Mouse (Mus musculus) forebrain, embryonic 13.5 days (tissue): ENCODE data around the gene Prss23. TPM values are rescaled to one million over a fixed set of nuclear protein-coding genes. Genes with fewer than 3 reads are reported as not detected.

Experiments
- ATAC-seq: fragments of 200-750 bp; cut with Nextera tagmentation; 2 replicates; pipeline ENCODE4 v1.8.0; 2017
- H3K27ac ChIP-seq: fragments of 300-500 bp; sonication (generic); 2 replicates; pipeline ENCODE4 v1.5.1; 2015; ENCODE audit warnings: inconsistent platforms, mild to moderate bottlenecking, moderate library complexity
- H3K27me3 ChIP-seq: fragments of 300-500 bp; sonication (generic); 2 replicates; pipeline ENCODE4 v1.6.1; 2015; ENCODE audit warnings: mild to moderate bottlenecking, inconsistent platforms
- H3K36me3 ChIP-seq: fragments of 300-500 bp; sonication (generic); 2 replicates; pipeline ENCODE4 v1.6.1; 2015; ENCODE audit warnings: mild to moderate bottlenecking, inconsistent platforms; ENCODE audit not compliant: poor library complexity, severe bottlenecking
- H3K4me1 ChIP-seq: fragments of 300-500 bp; sonication (generic); 2 replicates; pipeline ENCODE4 v1.6.1; 2015; ENCODE audit warnings: inconsistent platforms
- H3K4me2 ChIP-seq: fragments of 300-500 bp; sonication (generic); 2 replicates; pipeline ENCODE4 v1.6.1; 2015; ENCODE audit warnings: inconsistent platforms, mild to moderate bottlenecking, moderate library complexity
- H3K4me3 ChIP-seq: fragments of 300-500 bp; sonication (generic); 2 replicates; pipeline ENCODE4 v1.5.1; 2015; ENCODE audit warnings: mild to moderate bottlenecking, inconsistent platforms
- H3K9ac ChIP-seq: fragments of 300-500 bp; sonication (generic); 2 replicates; pipeline ENCODE4 v1.6.1; 2015; ENCODE audit warnings: mild to moderate bottlenecking, inconsistent platforms
- H3K9me3 ChIP-seq: fragments of 300-500 bp; sonication (generic); replicated peaks from 2 replicates; pipeline ENCODE4 v1.6.1; 2016; ENCODE audit warnings: inconsistent platforms
- WGBS: fragments of 180-500 bp; shearing (Covaris S2); methylation state at CpG from one replicate; pipeline ENCODE4 v1.1.7; 2015; 5-methylcytosine and 5-hydroxymethylcytosine counted together
- polyA plus RNA-seq: library from polyadenylated mRNA; unstranded; fragments of >200 nt; fragmentation: Nextera tagmentation; extraction: Ambion mirVana; gene quantifications from 2 replicates; pipeline ENCODE4 v1.2.1, GENCODE M21; 2015

Gene Prss23
- polyA plus RNA-seq, 1 experiment from 2014 or later: 13.0 TPM

DNA sequence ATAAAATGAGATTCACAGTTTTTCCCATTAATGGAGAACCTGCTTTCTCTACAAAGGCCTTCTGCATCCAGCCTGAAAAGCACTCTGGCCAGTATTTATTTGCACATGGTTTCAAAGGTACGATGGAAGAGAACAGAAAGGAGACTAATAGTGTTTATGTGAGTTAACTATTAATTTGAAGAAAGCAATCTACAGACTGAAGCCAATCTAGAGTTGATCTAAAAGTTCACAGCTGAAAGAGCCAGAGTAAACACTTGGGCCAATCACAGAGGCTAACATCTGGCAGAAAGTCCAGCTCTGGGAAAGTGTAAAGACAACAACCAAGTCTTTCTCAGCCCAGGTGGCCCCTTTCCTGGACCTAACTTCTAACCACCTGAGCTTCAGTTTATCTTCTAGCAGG lies 27.1 kb upstream of the Prss23 start:
- Histone ChIP-seq H3K9ac (no peak overlapping the region), H3K27ac (no peak overlapping the region), H3K9me3 (no peaks in the 10 kb centered on the region), H3K4me2 (no peak overlapping the region), H3K4me1 (peaks cover 5% of the 10 kb centered on the region), H3K4me3 (no peak overlapping the region), H3K27me3 (no peaks in the 10 kb centered on the region), H3K36me3 (no peaks in the 10 kb centered on the region)
- no peak for ATAC-seq
- WGBS: 85% methylated on average over 1 of the region's 1 CpGs

GRCm38 (mm10) chr7:89540976-89541375 lies 14.0 kb upstream of the Prss23 start:
- Histone ChIP-seq H3K9me3 (no peaks in the 10 kb centered on the region), H3K27me3 (no peaks in the 10 kb centered on the region), H3K4me3 (no peak overlapping the region), H3K4me2 (no peak overlapping the region), H3K9ac (no peak overlapping the region), H3K4me1 (no peaks in the 10 kb centered on the region), H3K27ac (no peak overlapping the region), H3K36me3 (no peaks in the 10 kb centered on the region)
- 97% methylated on average over 2 of the region's 2 CpGs for WGBS
- no peak for ATAC-seq

- Histone ChIP-seq H3K4me3 (no peak overlapping the region), H3K4me1 (no peaks in the 10 kb centered on the region), H3K27me3 (no peaks in the 10 kb centered on the region), H3K9me3 (no peaks in the 10 kb centered on the region), H3K27ac (no peak overlapping the region), H3K36me3 (no peaks in the 10 kb centered on the region), H3K4me2 (no peak overlapping the region), H3K9ac (no peak overlapping the region)
- 94% methylated on average over 6 of the region's 6 CpGs for whole genome bisulfite sequencing
- no peak for ATAC-seq
Observed at GRCm38 (mm10) chr7:89539391-89539790, 12.4 kb upstream of the Prss23 start.

DNA sequence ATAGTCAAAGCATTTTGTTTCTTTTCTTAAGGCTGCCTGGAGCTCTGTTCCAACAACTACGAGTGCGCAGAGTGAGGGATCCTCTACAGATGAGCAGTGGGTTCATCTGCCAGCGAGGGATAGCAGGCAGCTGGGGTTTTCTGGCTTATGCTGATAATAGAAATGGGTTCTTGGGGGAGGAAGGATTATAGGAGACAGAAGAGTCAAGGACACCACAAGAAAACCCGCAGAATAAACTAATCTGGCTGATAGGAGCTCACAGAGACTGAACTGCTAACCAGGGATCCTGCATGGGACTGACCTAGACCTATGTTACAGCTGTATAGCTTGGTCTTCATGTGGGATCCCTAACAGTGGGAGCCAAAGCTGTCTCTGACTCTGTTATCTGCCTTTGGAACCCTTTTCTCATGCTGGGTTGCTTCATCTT lies 456 bp upstream of the Prss23 start:
- no peaks in the 10 kb centered on the region for H3K27me3 ChIP-seq
- no peak overlapping the region for H3K9ac ChIP-seq
- H3K4me1 ChIP-seq: no peaks in the 10 kb centered on the region
- H3K27ac ChIP-seq: no peak overlapping the region
- H3K9me3 ChIP-seq: no peaks in the 10 kb centered on the region
- no peak overlapping the region for H3K4me3 ChIP-seq
- ATAC-seq: no peak
- no peaks in the 10 kb centered on the region for H3K36me3 ChIP-seq
- H3K4me2 ChIP-seq: no peak overlapping the region
- WGBS: 82% methylated on average over 4 of the region's 4 CpGs

- Histone ChIP-seq H3K4me2 (no peak overlapping the region), H3K4me3 (no peak overlapping the region), H3K27ac (no peak overlapping the region), H3K9me3 (0 out of 2 replicates have a peak, but pooled peaks cover 4% of the 10 kb centered on the region), H3K36me3 (no peaks in the 10 kb centered on the region), H3K4me1 (no peaks in the 10 kb centered on the region), H3K9ac (no peak overlapping the region), H3K27me3 (no peaks in the 10 kb centered on the region)
- no peak for ATAC-seq
- 91% methylated on average over 4 of the region's 4 CpGs for WGBS
Observed at GRCm38 (mm10) chr7:89523816-89524215, 3.2 kb downstream of the Prss23 start.

DNA sequence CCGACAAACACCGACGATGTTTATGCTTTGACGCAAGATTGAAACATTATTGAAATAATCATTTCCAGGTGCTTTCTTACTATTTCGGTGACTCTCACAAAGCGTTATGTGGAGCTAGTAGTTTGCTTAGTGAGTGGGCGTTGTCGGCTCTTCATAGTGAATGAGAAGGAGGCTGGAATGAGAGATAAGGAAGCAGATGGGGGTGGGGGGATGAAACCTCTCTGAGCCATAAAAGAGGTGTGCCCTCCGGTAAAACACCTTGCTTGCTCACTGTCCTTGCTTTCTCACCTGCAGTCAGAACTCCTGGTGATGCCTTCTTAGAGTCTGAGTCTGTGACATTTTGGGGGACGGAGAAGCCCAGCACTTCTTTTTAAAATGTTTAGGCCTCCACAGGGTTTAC lies 4.8 kb downstream of the Prss23 start:
- no peaks in the 10 kb centered on the region for H3K36me3 ChIP-seq
- H3K27me3 ChIP-seq: no peaks in the 10 kb centered on the region
- H3K4me2 ChIP-seq: no peak overlapping the region
- no peak overlapping the region for H3K9ac ChIP-seq
- H3K9me3 ChIP-seq: 0 out of 2 replicates have a peak, but pooled peaks cover 4% of the 10 kb centered on the region
- peaks cover 6% of the 10 kb centered on the region; the same call in 1 of the 2 replicates for H3K4me1 ChIP-seq
- 84% methylated on average over 10 of the region's 10 CpGs for WGBS
- no peak for ATAC-seq
- no peak overlapping the region for H3K27ac ChIP-seq
- H3K4me3 ChIP-seq: no peak overlapping the region

DNA sequence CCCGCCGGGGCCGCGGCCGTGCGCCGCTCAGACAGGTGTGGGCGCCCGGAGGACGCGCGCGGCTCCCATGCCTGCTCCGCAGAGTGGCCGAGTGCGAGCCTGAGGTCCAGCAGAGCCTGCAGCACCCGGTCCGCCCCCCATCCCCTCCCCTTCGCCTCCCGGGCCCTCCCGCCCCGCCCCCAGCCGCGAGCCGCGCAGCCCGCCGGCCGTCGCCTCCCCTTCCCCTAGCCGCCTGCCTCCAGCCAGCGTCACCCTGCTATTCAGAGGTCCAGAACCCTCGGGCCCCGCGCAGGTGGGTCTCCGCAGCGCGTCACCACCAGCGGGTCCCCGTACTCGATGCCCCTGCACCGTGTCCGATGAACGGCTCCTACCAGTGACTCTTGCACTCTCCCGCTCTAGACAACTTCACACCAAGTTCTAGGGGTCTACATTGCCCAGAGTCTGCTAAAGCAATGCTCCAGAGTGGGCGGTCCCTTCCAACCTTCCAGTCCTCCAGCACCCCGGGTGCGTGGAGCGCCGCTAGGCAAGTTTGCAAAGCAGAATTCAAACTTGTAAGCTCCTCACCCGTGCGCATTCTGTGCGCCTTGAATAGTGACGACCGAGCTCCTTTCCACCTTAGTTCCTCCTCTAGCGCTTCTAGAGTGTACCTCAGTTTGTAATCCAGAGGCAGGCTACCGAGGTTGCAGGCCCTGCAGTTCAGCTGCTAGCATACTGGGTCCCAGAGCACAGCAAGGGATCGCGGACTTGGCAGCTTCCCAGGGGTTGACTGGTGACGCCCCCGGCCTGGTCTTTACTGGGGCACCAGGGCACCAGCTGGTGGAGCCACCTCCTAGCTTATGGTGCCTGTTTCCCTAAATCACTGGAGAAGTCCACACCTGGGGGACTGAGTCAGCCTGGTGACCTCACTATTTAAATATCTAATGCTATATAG lies 9.3 kb downstream of the Prss23 start:
- ATAC-seq: peak; percentile 88
- H3K27ac ChIP-seq: no peak overlapping the region
- under 1% methylated on average over 39 of the region's 61 CpGs for WGBS
- no peaks in the 10 kb centered on the region for H3K36me3 ChIP-seq
- H3K4me1 ChIP-seq: peaks cover 22% of the 10 kb centered on the region
- H3K27me3 ChIP-seq: peaks cover 6% of the 10 kb centered on the region
- H3K9me3 ChIP-seq: 0 out of 2 replicates have a peak, but pooled peaks cover 4% of the 10 kb centered on the region
- peak overlapping the region; percentile 95 for H3K4me2 ChIP-seq
- peak overlapping the region; percentile 72 for H3K4me3 ChIP-seq
- peak overlapping the region; percentile 81 for H3K9ac ChIP-seq

GRCm38 (mm10) chr7:89516551-89517459 lies 10.2 kb downstream of the Prss23 start:
- H3K36me3 ChIP-seq: no peaks in the 10 kb centered on the region
- 6% methylated on average over 32 of the region's 32 CpGs for WGBS
- peak overlapping the region; percentile 72 for H3K4me3 ChIP-seq
- H3K9ac ChIP-seq: peak overlapping the region; percentile 81
- 0 out of 2 replicates have a peak, but pooled peaks cover 4% of the 10 kb centered on the region for H3K9me3 ChIP-seq
- peaks cover 30% of the 10 kb centered on the region for H3K4me1 ChIP-seq
- peak overlapping the region; percentile 95 for H3K4me2 ChIP-seq
- H3K27me3 ChIP-seq: peaks cover 6% of the 10 kb centered on the region
- no peak overlapping the region for H3K27ac ChIP-seq
- ATAC-seq: peak; percentile 10; the same call in 1 of the 2 replicates

DNA sequence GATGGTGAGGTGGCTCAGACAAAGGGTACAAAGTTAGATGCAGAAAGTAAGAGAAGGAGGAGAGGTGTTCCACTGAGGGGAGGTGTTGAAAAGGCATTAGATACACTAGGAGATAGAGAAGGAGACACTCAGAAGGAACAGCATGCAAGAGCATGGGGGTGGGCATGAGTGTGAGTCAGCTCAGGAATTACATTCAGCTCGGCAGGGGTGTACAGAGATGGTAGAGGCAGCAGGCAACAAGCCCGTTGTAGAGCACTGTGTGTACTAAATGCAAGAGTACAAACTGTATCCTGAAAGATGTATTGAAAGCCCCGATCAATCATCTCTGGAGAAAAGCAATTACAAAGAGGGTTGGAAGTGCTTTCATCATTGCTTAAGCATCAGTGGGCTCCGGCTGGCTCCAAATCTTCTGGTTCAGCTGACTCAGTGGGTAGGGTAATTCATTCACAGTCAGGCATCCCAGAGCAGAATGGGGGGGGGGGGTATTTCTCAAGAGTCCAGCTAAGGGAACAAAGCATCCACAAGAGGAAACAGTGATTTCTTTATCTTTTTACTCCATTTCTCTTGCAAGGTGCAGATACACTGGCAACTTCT lies 15.0 kb downstream of the Prss23 start:
- ATAC-seq: peak; percentile 55
- no peak overlapping the region for H3K4me2 ChIP-seq
- WGBS: 7% methylated on average over 4 of the region's 4 CpGs

GRCm38 (mm10) chr7:89508672-89509071 lies 18.3 kb downstream of the Prss23 start:
- Histone ChIP-seq H3K36me3 (no peaks in the 10 kb centered on the region), H3K27me3 (no peaks in the 10 kb centered on the region), H3K4me3 (no peak overlapping the region), H3K4me1 (peaks cover 21% of the 10 kb centered on the region; the same call in 1 of the 2 replicates), H3K9ac (no peak overlapping the region), H3K4me2 (no peak overlapping the region), H3K27ac (no peak overlapping the region; the same call in 1 of the 2 replicates), H3K9me3 (no peaks in the 10 kb centered on the region)
- peak; percentile 57; the same call in 1 of the 2 replicates for ATAC-seq
- WGBS: 9% methylated on average over 4 of the region's 4 CpGs

More for the DNA sequence above, 15.0 kb downstream of the Prss23 start:
- Histone ChIP-seq H3K4me3 (no peak overlapping the region), H3K9me3 (no peaks in the 10 kb centered on the region), H3K36me3 (no peaks in the 10 kb centered on the region), H3K27ac (no peak overlapping the region), H3K27me3 (peaks cover 6% of the 10 kb centered on the region), H3K4me1 (peaks cover 37% of the 10 kb centered on the region), H3K9ac (no peak overlapping the region)

DNA sequence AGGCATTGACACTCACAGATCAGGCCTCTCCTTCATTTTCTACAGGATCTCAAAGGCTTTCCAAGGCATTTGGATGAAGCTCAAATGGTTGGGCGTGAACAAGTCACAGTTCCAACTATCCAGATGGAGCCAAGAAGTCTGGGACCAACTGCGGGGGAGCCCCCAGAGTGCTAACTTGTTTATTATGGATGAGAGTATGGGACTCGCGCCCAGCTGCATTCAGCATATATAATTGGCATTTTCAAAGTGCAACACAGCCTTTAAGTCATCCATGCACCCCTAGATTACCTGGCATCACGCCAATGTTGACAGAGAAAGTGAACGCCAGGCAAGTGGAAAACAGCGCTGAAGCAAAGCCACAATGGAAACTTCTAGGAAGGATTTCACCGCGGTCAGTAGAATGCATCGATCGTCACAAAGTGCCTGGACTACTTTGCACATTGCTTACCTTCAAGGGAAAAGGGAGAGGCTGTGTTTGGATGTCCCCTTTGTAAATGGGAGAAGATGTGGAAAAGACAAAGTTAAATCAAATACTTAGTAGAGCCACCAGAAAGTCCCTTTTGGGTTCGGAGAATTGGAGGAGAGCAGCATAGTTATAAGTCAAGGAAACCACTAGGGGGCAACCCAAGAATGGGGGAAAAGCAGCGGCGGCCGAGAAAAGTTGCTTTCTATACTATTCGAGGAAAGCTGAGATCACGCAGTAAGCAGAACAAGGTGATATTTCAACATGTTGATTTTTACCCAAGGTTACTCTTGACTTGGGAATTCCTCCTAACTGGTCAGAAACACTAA lies 27.3 kb downstream of the Prss23 start:
- Histone ChIP-seq H3K4me2 (peak overlapping the region; percentile 38), H3K4me3 (peak overlapping the region; percentile 3; the same call in 1 of the 2 replicates), H3K4me1 (peaks cover 16% of the 10 kb centered on the region), H3K27me3 (no peaks in the 10 kb centered on the region), H3K9me3 (no peaks in the 10 kb centered on the region), H3K27ac (no peak overlapping the region), H3K9ac (0 out of 2 replicates have a peak overlapping the region, but pooled peaks have one; percentile 10), H3K36me3 (no peaks in the 10 kb centered on the region)
- ATAC-seq: peak; percentile 93
- WGBS: 20% methylated on average over 17 of the region's 17 CpGs
